Mouse (Mus musculus) stomach, embryonic 16.5 days (tissue): ENCODE results near the gene Fchsd2. TPM values are rescaled to one million over a fixed set of nuclear protein-coding genes. Genes with fewer than 3 reads are reported as not detected.

Experiments used
- ATAC-seq: fragments of 200-750 bp; cut with Nextera tagmentation; 2 replicates; pipeline ENCODE4 v1.8.0; 2017; ENCODE audit warnings: moderate number of reproducible peaks, moderate TSS enrichment; ENCODE audit not compliant: insufficient read depth, low FRiP score
- H3K27ac ChIP-seq: fragments of 300-500 bp; sonication (generic); 2 replicates; pipeline ENCODE4 v1.5.1; 2014; ENCODE audit warnings: low read length
- H3K27me3 ChIP-seq: fragments of 300-500 bp; sonication (generic); 2 replicates; pipeline ENCODE4 v1.6.1; 2014; ENCODE audit warnings: low read length, control low read depth, mixed read lengths; ENCODE audit not compliant: control insufficient read depth, insufficient read depth
- H3K36me3 ChIP-seq: fragments of 300-500 bp; sonication (generic); 2 replicates; pipeline ENCODE4 v1.6.1; 2014; ENCODE audit warnings: low read length; ENCODE audit not compliant: control insufficient read depth, insufficient read depth
- H3K4me1 ChIP-seq: fragments of 300-500 bp; sonication (generic); 2 replicates; pipeline ENCODE4 v1.6.1; 2014; ENCODE audit warnings: low read length, control low read depth, mixed read lengths; ENCODE audit not compliant: control insufficient read depth, insufficient read depth
- H3K4me2 ChIP-seq: fragments of 300-500 bp; sonication (generic); 2 replicates; pipeline ENCODE4 v1.6.1; 2014; ENCODE audit warnings: low read depth, low read length, mixed read lengths
- H3K4me3 ChIP-seq: fragments of 300-500 bp; sonication (generic); replicated peaks from 2 replicates; pipeline ENCODE4 v1.5.1; 2014; ENCODE audit warnings: mild to moderate bottlenecking, low read length
- H3K9ac ChIP-seq: fragments of 300-500 bp; sonication (generic); 2 replicates; pipeline ENCODE4 v1.6.1; 2014; ENCODE audit warnings: low read length
- H3K9me3 ChIP-seq: fragments of 300-500 bp; sonication (generic); replicated peaks from 2 replicates; pipeline ENCODE4 v1.6.1; 2016; ENCODE audit warnings: low read length, control low read depth; ENCODE audit not compliant: control insufficient read depth
- WGBS: fragments of 180-500 bp; shearing (Covaris S2); extraction: QIAGEN DNeasy Blood & Tissue Kit; methylation state at CpG from one replicate; pipeline ENCODE4 v1.1.7; 2014; 5-methylcytosine and 5-hydroxymethylcytosine counted together
- polyA plus RNA-seq: library from polyadenylated mRNA; unstranded; fragments of >200 nt; fragmentation: Nextera tagmentation; extraction: Ambion mirVana; gene quantifications from 2 replicates; pipeline ENCODE4 v1.2.1, GENCODE M21; 2015

Gene Fchsd2
- polyA plus RNA-seq, 1 experiment from 2014 or later: 20.0 TPM

DNA sequence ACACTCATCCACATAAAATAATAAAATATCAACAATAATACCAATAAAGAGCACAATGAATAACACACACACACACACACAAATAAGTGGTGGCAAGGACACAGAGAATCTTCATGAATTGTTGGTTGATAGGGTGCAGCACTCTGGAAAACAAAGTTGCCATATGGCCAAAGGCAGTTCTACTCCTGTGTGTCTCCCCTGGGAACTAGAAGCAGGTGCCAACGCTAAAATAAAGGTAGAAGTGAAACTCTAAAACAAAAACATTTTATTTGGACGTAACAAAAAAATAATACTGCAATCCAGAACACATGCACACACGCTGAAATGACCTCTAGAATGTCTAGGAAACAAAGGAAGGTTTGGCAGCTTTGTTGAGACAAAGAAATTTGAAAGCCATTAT, 140.1 kb downstream of the Fchsd2 start:
- no peaks in the 10 kb centered on the region for H3K9me3 ChIP-seq
- H3K9ac ChIP-seq: no peak overlapping the region
- H3K36me3 ChIP-seq: no peaks in the 10 kb centered on the region
- WGBS: 82% methylated on average over 3 of the region's 3 CpGs
- no peak overlapping the region for H3K4me3 ChIP-seq
- H3K27ac ChIP-seq: no peak overlapping the region
- no peak overlapping the region for H3K4me2 ChIP-seq
- H3K27me3 ChIP-seq: no peaks in the 10 kb centered on the region
- ATAC-seq: no peak
- no peaks in the 10 kb centered on the region for H3K4me1 ChIP-seq

- Histone ChIP-seq H3K4me2 (no peak overlapping the region), H3K9ac (no peak overlapping the region), H3K36me3 (no peaks in the 10 kb centered on the region), H3K27ac (no peak overlapping the region), H3K4me3 (no peak overlapping the region), H3K27me3 (no peaks in the 10 kb centered on the region), H3K9me3 (no peaks in the 10 kb centered on the region), H3K4me1 (no peaks in the 10 kb centered on the region)
- 79% methylated on average over 8 of the region's 8 CpGs for WGBS
- no peak for ATAC-seq
Observed at GRCm38 (mm10) chr7:101236712-101237473, 144.2 kb downstream of the Fchsd2 start.

DNA sequence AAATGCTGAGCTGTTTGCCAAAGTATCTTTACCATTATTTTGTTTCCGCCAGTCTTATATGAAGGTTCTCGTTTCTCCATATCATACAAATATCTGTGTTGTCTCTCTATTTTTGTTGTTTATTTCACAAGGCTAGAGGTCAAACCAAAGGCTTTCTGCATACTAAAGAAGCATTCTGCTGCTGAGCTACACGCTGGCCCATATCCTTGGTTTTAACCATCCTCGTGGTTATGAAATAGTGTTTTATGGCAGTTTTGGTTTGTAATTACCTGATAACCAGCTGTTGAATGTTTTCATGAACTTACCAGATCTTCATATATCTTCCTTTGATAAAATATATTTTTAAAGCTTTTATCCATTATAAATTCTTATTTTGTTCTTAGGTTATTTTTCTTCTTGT, 156.1 kb downstream of the Fchsd2 start:
- H3K4me1 ChIP-seq: no peaks in the 10 kb centered on the region
- H3K36me3 ChIP-seq: no peaks in the 10 kb centered on the region; the same call in 1 of the 2 replicates
- H3K9me3 ChIP-seq: no peaks in the 10 kb centered on the region
- 85% methylated on average over 4 of the region's 4 CpGs for WGBS
- ATAC-seq: no peak
- no peak overlapping the region for H3K27ac ChIP-seq
- no peak overlapping the region for H3K9ac ChIP-seq
- H3K27me3 ChIP-seq: no peaks in the 10 kb centered on the region
- no peak overlapping the region for H3K4me3 ChIP-seq
- no peak overlapping the region for H3K4me2 ChIP-seq

DNA sequence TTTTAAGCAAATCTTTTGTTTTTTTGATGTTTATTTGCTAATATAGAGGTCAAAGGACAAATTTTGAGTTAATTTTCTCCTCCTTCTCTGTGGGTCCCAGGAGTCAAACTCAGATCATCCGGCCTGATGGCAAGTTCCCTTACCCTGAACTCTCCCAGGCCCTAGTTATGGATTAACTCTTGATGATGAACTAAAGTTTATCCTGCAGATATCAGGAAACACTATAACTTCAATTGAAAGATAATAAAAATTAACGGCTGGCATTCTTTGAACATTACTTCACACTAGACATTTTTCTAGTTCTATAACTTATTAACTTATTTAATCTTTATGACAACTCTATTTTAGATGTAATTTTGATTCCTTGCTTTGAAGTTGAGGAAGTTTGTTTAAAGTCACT, 156.5 kb downstream of the Fchsd2 start:
- no peak overlapping the region for H3K4me3 ChIP-seq
- H3K4me1 ChIP-seq: no peaks in the 10 kb centered on the region
- no peak for ATAC-seq
- WGBS: 56% methylated on average over 2 of the region's 2 CpGs
- no peaks in the 10 kb centered on the region for H3K9me3 ChIP-seq
- H3K36me3 ChIP-seq: no peaks in the 10 kb centered on the region; the same call in 1 of the 2 replicates
- H3K4me2 ChIP-seq: no peak overlapping the region
- no peak overlapping the region for H3K27ac ChIP-seq
- no peak overlapping the region for H3K9ac ChIP-seq
- no peaks in the 10 kb centered on the region for H3K27me3 ChIP-seq

DNA sequence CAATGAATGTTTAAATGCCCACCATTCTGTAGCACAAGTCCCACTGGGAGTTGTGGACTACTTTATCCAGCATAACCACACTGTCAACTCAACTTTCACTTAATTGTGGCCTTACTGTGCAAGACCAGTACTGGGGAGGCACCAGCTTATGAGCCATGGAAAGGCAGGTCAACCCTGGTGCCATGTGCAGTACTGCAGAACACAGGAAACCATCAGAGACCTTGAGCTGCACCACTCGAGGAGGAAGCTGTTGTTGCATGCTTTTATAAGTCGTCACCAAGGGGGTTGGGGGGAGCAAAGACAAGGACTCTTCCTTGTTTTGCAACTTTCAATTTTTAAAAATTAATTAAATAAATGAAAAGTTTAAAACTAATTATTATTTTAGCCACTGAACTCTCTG, 160.4 kb downstream of the Fchsd2 start:
- Histone ChIP-seq H3K36me3 (no peaks in the 10 kb centered on the region; the same call in 1 of the 2 replicates), H3K4me1 (no peaks in the 10 kb centered on the region), H3K4me2 (no peak overlapping the region), H3K4me3 (no peak overlapping the region), H3K9me3 (no peaks in the 10 kb centered on the region), H3K27me3 (no peaks in the 10 kb centered on the region), H3K27ac (no peak overlapping the region), H3K9ac (no peak overlapping the region)
- 61% methylated on average over 2 of the region's 2 CpGs for WGBS
- no peak for ATAC-seq

- Histone ChIP-seq H3K27ac (no peak overlapping the region), H3K27me3 (no peaks in the 10 kb centered on the region), H3K9me3 (no peaks in the 10 kb centered on the region), H3K9ac (no peak overlapping the region), H3K4me2 (no peak overlapping the region), H3K4me1 (no peaks in the 10 kb centered on the region), H3K36me3 (peaks cover 5% of the 10 kb centered on the region), H3K4me3 (no peak overlapping the region)
- ATAC-seq: no peak
Observed at GRCm38 (mm10) chr7:101258482-101258881, 165.8 kb downstream of the Fchsd2 start.

GRCm38 (mm10) chr7:101261941-101262546, 169.4 kb downstream of the Fchsd2 start:
- Histone ChIP-seq H3K4me2 (no peak overlapping the region), H3K36me3 (peaks cover 5% of the 10 kb centered on the region), H3K27ac (no peak overlapping the region), H3K4me1 (no peaks in the 10 kb centered on the region), H3K27me3 (no peaks in the 10 kb centered on the region), H3K9me3 (no peaks in the 10 kb centered on the region), H3K9ac (no peak overlapping the region), H3K4me3 (no peak overlapping the region)
- WGBS: 75% methylated on average over 4 of the region's 4 CpGs
- ATAC-seq: peak; percentile 29; the same call in 1 of the 2 replicates

- Histone ChIP-seq H3K4me1 (no peaks in the 10 kb centered on the region), H3K4me3 (no peak overlapping the region), H3K36me3 (peaks cover 5% of the 10 kb centered on the region), H3K27ac (no peak overlapping the region), H3K27me3 (no peaks in the 10 kb centered on the region), H3K9ac (no peak overlapping the region), H3K9me3 (no peaks in the 10 kb centered on the region), H3K4me2 (no peak overlapping the region)
- ATAC-seq: no peak
Observed at GRCm38 (mm10) chr7:101263511-101263910, 170.8 kb downstream of the Fchsd2 start.

- no peaks in the 10 kb centered on the region for H3K27me3 ChIP-seq
- no peak overlapping the region for H3K9ac ChIP-seq
- H3K4me2 ChIP-seq: no peak overlapping the region
- H3K4me3 ChIP-seq: no peak overlapping the region
- no peaks in the 10 kb centered on the region for H3K4me1 ChIP-seq
- H3K27ac ChIP-seq: peak overlapping the region; percentile 75
- no peaks in the 10 kb centered on the region for H3K9me3 ChIP-seq
- 54% methylated on average over 3 of the region's 3 CpGs for WGBS
- no peaks in the 10 kb centered on the region for H3K36me3 ChIP-seq
- ATAC-seq: no peak
Observed at GRCm38 (mm10) chr7:101267457-101268259, 175.0 kb downstream of the Fchsd2 start.
